Mouse (Mus musculus) central nervous system, embryonic 14 days (tissue): ENCODE measurements around the gene Tmem179b. TPM values are rescaled to one million over a fixed set of nuclear protein-coding genes. Genes with fewer than 3 reads are reported as not detected.

Experiments used
- polyA plus RNA-seq: library from polyadenylated mRNA; depleted of rRNA; stranded (reverse); fragments of >200 nt; gene quantifications from 2 replicates; pipeline ENCODE4 v1.2.3, GENCODE M21; 2012; rRNA removed

The Tmem179b gene
- 27.4 and 32.0 TPM in 2 replicates for polyA plus RNA-seq

DNA sequence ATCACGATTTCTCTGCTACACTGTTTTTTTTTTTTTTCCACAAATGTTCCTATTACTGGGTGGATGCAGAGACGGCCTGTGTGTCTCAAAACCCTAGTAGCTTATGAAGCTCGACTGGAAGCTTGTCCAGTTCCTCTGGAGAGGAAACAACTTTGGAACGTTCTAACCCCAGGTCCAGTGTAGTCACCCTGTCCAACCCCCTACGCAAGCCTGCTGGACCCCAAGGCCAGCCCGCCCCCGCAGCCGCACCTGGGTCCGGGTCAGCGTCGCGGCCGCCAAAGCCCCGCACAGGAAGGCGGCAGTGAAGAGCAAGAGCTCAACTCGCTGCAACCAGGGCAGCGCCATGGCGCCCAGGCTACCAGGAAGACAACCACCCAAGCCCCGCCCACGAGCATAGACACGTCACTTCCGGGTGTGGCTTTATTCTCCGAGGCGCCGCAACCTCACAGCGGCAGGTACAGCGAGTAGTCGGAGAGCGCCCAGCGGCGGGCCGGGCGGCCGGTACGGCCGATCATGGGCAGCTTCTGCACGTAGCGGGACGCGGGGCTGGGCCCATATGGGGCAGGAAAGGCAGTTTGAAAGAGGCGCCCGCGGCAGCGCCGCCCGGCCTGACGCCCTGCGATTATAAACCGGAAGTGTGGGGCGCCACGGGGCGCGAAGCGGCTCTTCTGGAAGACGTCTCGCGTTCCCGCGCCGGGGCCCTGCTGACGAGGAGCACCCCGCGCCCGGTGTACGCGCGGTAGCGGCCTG lies at the start of gene Tmem179b:
Gene Tmem179b (minus strand): TSS at position 382 of the 750 bp plus-strand sequence.

DNA sequence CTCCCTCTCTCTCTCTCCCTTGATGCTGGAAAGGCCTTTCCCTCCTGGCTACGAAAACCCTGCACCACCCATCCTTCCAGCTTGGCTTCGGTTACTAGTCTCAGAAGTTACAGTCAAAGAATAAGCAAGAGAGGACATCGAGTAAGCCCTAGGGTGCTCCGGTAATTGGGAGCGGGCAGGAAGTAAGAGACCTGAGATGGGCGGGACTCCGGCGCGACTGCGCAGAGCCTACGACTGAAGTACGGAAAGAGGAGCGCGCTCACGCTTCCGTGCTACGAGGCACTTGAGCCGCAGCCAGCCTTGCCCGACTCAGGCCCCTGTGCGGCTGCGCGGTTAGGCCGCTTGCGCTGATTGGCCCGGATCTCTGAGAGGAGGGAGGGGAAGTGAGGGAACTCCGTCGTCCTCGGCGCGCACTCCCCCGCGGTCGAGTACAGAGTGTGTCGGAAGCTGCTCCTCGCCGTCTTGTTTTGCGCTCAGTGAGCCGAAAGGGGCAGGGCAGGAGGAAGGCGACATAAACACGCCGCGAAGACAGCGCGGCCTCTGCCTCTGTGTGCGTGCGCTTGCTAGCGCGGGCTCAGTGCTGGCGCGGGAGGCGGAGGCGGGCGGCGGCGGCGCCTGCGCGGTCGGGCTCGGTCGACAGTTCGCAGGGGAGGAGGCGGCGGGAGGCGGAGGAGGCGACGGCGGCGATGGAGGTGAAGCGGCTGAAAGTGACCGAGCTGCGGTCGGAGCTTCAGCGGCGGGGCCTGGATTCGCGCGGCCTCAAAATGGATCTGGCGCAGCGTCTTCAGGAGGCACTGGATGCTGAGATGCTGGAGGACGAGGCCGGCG lies 45.5 kb upstream of the Tmem179b start, which contains the start of gene Hnrnpul2:
Gene Hnrnpul2 (plus strand): TSS at position 415 of the 828 bp plus-strand sequence.

DNA sequence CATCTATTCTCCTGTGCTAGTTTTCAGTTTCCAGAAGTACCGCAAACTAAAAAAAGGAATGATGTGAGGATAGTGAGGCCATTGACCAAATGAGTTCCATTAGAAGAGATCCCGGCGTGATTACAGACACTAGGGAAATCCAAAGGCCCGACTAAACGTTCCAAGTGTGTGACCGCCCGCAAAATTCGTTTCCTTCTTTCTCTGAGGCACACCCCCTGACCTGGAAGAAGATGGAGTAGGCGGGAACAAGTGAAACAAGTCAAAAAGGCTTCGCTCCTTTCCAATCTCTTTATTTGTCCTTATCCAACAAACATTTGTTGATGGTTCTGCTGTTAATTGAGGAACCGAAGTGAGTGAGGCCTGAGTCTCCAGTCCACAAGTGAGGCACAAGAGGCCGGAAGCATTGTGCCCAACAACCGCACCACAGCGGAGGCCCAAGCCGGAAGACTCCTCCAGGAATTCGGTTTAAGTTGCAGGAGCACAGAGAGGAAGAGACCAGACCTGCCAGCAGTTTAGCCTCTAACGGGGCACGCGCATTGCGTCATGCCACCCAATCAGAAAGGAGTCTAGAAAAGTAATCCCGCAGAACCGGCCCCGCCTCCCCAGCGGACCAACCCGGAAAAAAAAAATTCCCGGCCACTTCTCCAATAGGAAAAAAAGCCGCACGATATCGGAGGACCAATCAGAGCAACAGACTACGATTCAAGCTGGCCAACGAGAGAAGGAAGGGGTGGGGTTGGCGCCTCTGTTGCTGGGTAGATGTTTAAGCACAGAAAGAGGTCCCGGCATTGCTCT lies 44.7 kb upstream of the Tmem179b start, which contains the start of gene Ttc9c:
Gene Ttc9c (minus strand): TSS at position 533 of the 795 bp plus-strand sequence.

DNA sequence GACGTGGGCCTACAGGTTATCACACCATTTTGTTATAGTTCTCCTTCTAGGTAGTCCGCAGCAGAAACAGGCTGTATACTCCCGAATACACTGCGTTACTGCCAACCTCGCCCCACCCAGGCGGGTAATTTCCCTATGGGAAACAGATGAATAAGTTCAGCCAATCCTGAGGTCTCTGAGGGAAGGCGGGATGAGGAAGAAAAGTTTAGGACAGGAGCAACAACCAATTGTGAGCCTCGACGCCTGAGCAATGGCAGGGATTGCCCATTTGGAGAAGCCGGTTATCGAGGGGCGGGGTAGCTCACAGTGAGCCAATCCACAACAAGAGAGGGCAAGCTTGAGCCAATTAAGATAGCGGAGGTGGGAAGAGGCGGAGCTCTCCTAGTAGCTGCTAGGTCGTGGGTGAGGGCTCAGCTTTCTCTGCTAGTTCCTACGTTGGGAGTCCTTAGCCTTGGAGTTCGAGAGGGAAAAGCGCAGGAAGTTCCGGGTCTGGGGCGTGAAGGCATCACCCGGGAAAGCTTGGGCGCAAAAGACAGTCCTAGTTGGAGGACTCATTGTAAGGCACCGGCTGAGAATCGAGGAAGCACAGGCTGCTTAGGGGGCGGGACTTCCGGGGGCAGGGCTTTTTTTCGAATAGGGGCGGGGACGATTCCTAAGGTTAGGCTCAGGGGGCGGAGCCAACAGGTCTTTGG lies 28.0 kb upstream of the Tmem179b start, which contains the start of gene Zbtb3:
Gene Zbtb3 (plus strand): TSS at position 426 of the 692 bp plus-strand sequence.

DNA sequence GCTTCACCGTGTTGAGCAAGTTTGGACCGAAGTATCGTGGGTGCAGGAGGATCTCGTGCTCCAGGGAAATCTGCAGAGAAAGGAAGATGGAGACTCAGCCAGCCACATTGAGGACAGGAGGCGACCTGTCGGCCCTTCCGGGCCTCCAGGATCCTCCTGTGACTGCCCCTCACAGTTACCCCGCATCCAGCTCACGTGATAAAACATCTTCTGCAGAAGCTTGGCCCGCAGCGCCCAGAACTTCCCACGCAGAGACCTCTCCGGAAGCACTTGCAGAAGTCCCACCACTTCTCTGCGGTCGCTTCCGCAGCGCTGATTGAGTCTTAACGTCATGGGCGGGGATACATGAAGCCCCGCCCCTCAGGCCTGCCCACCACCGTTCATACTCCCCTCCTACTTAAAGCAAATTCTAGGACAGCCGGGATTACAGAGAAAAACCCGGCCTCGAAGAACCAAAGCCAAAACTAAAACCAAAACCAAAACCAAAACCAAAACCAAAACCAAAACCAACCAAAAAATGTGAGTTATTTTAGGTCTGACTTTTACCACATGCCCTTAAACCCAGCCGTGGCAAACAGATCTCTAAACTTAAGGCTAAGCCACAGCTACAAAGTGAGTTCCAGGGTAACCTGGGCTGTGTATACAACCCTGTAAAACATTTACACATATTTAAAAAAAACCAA lies 24.1 kb upstream of the Tmem179b start, which contains the start of gene Polr2g:
Gene Polr2g (minus strand): TSS at position 314 of the 683 bp plus-strand sequence.

DNA sequence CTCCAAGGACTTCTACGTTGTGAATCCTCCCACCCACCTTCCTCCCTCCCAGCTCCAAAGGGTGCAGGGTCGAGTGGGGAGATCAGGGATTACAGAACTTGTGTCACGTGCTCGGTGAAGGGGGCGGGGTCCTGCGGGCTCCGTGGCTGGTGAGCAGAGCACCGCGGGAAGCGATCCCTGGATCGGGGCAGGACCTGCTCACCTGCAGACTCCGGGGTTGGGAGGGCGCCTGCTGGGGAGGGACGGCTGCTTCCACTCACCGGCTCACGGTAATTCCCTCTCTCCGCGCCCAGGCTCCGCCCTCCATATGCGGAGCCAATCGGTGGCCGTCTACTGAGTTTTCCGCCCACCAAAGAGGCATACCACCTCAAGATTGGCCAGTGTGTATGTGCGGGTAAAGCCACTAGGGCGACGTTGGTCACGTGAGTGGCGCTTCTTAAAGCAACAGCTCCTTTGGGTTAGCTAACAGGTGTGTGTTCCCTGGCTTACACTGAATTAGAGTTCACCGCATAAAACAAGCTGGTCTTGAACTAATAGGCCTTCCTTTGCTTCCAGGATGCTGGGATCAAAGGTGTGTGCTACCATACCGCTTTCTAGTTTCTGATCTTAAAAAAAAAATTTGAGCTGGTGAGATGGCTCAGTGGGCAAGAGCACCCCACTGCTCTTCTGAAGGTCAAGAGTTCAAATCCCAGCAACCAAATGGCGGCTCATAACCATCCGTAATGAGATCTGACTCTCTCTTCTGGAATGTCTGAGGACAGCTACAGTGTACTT lies 11.9 kb upstream of the Tmem179b start, which contains the start of gene Taf6l:
Gene Taf6l (minus strand): TSS at position 410 of the 774 bp plus-strand sequence.

DNA sequence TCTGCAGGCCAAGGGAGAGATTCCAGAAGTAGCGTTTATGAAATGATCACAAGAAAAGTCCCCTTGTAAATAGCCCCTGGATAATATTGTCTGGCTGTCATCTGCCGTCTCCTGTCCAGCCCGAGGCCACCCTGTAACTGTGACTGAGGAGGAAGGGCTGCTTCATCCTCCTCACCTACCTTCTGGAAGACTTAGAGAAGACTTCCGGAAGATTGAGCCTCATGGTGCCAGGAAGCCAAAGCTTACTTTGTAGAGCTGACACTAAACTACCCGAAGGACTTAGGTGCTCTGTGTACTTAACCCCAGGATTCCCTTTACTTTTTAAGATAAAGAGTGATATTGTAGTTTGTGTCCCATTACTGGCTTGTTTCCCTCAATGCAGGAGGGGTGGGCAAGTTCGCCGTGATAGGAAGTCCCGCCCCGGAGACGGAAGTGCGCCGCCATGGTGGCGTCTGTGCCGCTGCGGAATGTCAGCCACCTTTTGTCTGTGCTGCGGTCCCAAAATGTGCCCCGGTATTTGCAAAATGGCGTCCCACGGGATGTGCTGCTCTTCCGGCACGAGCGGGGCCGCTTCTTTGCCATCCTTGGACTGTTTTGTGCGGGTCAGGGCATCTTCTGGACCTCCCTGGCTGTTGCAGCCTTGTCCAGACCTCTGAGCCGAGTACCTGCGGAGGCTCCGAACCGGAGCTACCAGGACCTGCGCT lies 3.5 kb downstream of the Tmem179b start, which contains the start of gene Tmem223:
Gene Tmem223 (plus strand): TSS at position 430 of the 704 bp plus-strand sequence.

DNA sequence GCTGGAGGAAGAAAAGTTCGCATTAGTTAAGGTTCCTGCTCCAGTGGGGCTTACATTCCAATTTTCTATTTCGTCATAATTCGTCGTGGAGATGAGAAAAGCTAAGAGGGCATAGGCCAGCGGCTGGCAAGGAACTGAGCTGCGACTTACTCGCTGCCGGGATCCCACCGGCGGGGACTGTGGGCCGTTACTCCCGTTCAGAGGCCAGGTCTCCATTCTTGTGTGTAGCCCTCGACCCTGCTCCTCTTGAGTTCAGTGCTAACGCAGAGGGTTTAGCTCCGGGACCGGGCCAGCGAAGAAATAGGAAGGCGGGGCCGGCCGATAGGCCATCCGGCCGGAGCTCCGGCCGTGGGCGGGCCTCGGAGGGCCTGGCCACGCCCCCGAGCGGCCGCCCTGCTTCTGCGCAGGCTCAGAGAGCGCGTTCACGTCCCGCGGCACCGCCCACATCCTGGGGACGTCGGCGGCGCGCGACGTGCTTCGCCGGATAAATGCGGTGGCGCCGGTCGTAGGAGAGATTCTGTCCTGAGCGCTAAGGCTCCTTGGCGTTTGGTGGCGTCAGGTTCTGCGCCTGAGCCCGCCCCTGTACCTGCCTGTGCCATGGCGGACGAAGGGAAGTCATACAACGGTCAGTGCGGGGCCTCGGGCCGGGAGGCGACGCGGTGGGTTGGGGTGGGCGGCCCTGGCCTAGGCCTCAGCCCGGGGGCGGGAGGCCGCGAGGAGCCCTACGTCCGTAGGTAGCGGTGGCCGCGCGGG lies 17.5 kb downstream of the Tmem179b start, which contains the start of gene Nxf1:
Gene Nxf1 (plus strand): TSS at position 439 of the 753 bp plus-strand sequence.

DNA sequence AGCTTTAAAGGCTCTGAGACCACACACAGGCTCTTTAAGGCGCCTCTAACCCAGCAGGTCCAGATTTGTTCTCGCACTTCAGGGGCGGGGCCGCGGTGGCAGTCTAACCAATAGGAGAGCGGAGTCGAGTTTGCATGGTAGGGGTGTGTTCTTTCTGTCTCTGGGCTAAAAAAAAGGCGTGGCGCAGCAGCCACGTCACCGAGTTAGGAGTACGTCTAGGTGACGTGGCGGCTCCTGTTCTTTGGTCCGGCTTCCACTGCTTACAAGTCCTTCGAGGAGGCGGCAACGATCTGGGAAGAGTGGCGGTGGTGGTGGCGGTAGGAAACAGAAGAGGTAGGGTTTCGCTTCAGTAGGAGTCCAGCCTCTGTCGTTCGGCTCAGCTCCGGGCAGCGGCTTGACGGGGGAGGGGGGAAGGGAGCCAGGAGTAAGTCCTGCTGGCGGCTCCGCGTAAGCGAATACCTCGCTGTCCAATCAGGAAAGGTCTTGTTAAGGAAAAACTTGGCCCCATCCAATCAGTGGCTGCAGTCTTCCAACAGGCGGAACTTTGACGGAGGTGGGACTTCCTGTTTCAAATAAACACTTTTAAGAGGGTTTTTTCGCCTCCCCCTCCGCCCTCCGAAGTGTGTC lies 32.9 kb downstream of the Tmem179b start, which contains the start of gene Stx5a:
Gene Stx5a (plus strand): TSS at position 171 of the 627 bp plus-strand sequence.

DNA sequence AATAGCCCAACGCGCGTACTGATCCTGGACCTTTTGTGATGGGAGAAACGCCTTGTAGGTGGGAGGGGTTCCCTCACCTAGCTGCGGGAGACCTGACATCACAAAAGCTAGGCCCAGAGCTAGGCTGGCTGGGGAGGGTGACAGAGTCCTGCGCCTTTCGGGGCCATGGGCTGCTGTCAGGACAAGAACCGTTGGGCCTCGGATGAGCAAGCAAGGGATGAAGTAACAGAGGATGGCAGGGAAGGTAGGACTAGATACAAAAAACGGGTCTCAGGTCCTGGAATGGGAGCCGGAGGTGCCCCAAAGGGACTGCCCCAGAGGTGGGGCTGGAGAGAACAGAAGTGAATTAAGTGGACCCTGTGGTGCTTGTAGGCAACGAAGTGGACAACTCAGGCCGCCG lies 33.7 kb downstream of the Tmem179b start, which contains the start of gene 1700092M07Rik:
Gene 1700092M07Rik (plus strand): TSS at position 116 of the 400 bp plus-strand sequence.

DNA sequence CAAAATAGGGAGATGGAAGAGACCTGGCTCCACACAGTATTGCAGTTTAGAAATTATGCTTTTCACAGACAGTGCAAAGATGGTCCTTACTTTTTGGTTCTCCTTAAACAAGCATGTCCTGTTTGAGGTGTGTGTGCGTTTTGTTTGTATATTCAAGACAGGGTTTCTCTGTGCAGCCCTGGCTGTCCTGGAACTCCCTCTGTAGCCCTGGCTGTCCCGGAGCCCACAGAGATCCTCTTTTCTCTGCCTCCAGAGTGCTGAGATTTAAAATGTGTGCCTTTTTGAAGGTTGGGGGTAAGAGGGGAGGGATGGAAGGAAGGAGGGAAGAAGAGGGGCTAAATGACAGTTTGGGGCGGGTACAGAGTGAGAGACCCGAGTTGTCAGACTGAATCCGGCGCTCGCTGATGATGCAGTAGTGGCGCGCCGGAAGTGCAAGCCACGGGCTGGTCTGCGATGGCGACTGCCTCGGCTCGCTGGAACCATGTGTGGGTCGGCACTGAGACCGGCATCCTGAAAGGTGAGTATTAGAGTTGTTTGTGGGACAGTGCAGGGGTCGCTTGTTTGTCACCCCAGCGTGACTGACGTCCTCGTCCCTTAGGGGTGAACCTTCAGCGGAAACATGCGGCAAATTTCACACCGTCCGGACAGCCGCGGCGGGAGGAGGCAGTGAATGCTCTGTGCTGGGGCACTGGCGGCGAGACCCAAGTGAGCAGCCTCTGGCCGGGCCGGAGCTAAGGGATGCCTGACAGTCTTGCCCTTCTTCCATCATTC lies 38.7 kb downstream of the Tmem179b start, which contains the start of gene Wdr74:
Gene Wdr74 (plus strand): TSS at position 439 of the 771 bp plus-strand sequence.

DNA sequence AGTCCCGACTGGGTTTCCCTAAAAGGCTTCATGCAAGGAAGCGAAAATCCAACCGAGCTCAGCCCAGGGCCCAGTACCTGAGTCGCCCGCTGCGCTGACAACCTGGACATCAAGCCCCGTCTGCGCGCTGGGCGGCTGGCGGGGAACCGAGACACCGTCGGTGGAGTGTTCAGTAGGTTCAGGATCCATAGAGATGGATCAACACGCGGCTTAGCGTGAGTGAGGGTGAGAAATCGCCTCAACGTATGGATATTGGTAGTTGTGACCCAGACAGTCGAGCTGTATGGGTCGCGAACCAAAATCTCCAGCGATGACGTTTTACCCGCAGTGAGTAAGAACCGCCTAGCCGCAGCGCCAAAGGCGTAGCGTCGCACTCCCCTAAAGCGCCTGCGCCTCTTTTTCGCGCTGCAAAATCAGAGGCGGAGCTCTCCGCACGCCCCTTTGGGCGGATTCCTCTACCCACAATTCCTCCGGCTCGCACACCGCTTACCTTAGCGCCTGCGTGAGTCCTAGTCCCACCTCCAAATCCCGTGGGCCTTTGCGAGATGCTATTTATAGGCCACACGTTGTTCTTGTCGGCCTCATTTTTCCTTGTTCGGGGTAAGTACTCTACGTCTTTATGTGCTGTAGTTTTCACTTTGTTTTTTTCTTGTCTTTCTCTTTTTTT lies 51.2 kb downstream of the Tmem179b start, which contains the start of gene Slc3a2:
Gene Slc3a2 (minus strand): TSS at position 463 of the 667 bp plus-strand sequence.

